Mouse (Mus musculus): ENCODE data around the gene Fbxl17. TPM values are rescaled to one million over a fixed set of nuclear protein-coding genes. Genes with fewer than 3 reads are reported as not detected.

Fbxl17 gene
- polyA plus RNA-seq, 1 experiment from 2014 or later = 3.0 TPM

DNA sequence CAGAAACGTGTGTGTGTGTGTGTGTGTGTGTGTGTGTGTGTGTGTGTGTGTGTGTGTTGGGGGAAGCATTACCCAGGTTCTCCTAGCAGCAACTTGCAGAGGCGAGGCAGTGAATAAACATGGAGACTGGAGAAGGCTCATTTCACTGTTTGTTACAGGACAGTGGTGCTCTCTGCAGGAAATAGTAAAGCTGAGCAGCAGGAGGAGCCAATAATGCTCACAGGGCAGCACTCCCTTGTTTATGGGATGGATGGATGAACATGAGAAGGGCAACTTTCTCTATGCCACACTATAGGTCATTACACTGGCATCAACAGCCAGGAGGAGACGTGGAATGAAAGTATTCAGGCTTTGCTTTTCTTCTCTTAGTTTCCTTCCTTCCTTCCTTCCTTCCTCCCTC lies 264.0 kb downstream of the Fbxl17 start:
- ATAC-seq (replicated peaks; ENCODE audit: low FRiP score) (no peak), DNase-seq (ENCODE audit: low spot score) (no peak)
- Histone ChIP-seq H3K9ac (ENCODE audit: low read depth, low read length) (no peak overlapping the region), H3K4me3 (ENCODE audit: low read depth, low read length) (no peak overlapping the region), H3K27ac (ENCODE audit: low read depth, low read length) (no peak overlapping the region), H3K4me2 (no peak overlapping the region), H3K36me3 (ENCODE audit: control insufficient read depth, insufficient read depth, low read length) (no peaks in the 10 kb centered on the region), H3K27me3 (replicated peaks; ENCODE audit: control insufficient read depth, insufficient read depth, low read length) (no peaks in the 10 kb centered on the region), H3K4me1 (replicated peaks; ENCODE audit: control insufficient read depth, insufficient read depth, low read length) (no peaks in the 10 kb centered on the region), H3K9me3 (ENCODE audit: control insufficient read depth, low read length) (no peaks in the 10 kb centered on the region)
- WGBS = 71% methylated on average over 3 of the region's 3 CpGs

DNA sequence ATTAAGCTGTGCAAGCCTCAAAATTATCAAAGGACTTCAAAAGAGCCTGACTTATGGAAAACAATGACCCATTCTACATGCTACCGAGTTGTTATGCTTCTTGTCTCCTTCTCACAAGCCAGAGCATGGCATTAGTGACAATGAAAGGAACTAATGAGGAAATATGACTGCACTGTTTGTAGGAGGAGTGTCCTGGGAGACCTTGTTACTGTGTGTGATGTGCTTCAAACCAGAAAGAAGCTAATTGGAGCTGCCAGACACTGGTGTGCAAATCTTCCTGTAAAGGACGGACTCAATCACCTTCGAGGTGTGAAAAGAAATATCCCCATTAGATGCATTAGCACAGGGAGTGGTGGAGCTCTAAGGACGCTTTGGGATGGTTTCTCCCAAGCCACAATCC lies 270.7 kb downstream of the Fbxl17 start:
- no peak overlapping the region for H3K4me3 ChIP-seq (ENCODE audit: low read depth, low read length)
- H3K4me1 ChIP-seq (replicated peaks; ENCODE audit: control insufficient read depth, insufficient read depth, low read length) = no peaks in the 10 kb centered on the region
- no peaks in the 10 kb centered on the region for H3K27me3 ChIP-seq (replicated peaks; ENCODE audit: control insufficient read depth, insufficient read depth, low read length)
- WGBS = 72% methylated on average over 4 of the region's 4 CpGs
- H3K27ac ChIP-seq (ENCODE audit: low read depth, low read length) = no peak overlapping the region
- no peaks in the 10 kb centered on the region for H3K9me3 ChIP-seq (ENCODE audit: control insufficient read depth, low read length)
- DNase-seq (ENCODE audit: low spot score) (no peak), ATAC-seq (replicated peaks; ENCODE audit: low FRiP score) (no peak)
- no peak overlapping the region for H3K4me2 ChIP-seq
- no peak overlapping the region for H3K9ac ChIP-seq (ENCODE audit: low read depth, low read length)
- no peaks in the 10 kb centered on the region for H3K36me3 ChIP-seq (ENCODE audit: control insufficient read depth, insufficient read depth, low read length)

DNA sequence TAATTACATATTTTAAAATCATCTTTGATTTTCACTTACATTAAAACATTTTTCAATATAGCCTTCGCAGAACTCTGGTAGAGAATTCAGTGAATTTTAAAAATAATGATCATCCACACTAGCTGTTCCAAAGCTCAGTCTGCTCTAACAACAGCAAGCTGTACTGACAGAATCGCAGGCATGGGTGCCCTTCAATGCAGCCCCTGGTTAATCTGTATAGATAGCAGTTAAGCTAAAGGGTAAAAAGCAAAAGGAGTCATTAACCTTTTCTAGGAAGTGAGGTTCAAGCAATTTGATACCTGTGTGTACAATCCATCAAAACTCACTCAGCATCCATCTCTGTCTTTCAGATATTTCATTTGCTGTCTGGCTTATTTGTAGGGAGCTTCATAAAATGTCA lies 273.4 kb downstream of the Fbxl17 start:
- Histone ChIP-seq H3K4me3 (ENCODE audit: low read depth, low read length) (no peak overlapping the region), H3K4me2 (no peak overlapping the region), H3K9me3 (ENCODE audit: control insufficient read depth, low read length) (no peaks in the 10 kb centered on the region), H3K27me3 (replicated peaks; ENCODE audit: control insufficient read depth, insufficient read depth, low read length) (no peaks in the 10 kb centered on the region), H3K36me3 (ENCODE audit: control insufficient read depth, insufficient read depth, low read length) (no peaks in the 10 kb centered on the region), H3K4me1 (replicated peaks; ENCODE audit: control insufficient read depth, insufficient read depth, low read length) (no peaks in the 10 kb centered on the region), H3K9ac (ENCODE audit: low read depth, low read length) (no peak overlapping the region), H3K27ac (ENCODE audit: low read depth, low read length) (no peak overlapping the region)
- no peak for DNase-seq (ENCODE audit: low spot score)
- WGBS = 72% methylated on average over 2 of the region's 2 CpGs
- no peak for ATAC-seq (replicated peaks; ENCODE audit: low FRiP score)

DNA sequence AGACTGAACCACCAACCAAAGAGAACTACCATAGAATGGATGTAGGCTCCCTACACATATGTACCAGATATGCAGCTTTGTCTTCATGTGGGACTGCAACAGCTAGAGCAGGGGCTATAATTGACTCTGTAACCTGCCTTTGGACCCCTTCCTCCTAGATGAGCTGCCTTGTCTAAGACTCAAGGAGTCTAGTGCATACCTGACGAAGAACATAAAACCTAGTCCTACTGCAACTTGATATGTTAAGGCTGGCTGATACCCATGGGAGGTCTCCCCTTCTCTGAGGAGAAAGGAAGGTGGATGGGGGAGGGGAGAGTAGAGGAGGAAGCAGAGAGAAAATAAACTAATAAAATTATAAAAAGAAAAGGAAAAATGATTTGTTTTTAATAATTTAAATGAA lies 273.9 kb downstream of the Fbxl17 start:
- WGBS = 87% methylated on average over 1 of the region's 1 CpGs
- H3K4me2 ChIP-seq = no peak overlapping the region

DNA sequence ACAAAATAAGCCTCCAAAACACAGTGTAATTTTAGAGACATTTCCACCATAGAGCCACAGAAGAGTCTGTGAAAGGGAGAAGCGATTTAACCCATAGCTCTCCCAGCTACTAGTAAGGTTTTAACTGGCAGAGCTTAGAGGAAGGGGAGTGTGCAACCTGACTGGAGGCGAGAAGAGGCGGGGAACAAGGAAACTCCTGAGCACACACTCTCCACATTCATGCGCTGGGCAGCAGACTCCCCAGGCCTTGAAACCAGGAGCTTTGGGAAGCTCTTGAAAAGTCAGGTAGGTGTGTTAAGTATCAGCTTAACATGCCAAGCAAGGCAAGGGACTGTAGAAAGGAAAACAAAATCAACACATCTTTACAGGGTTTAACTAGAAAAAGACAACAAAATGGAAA lies 276.1 kb downstream of the Fbxl17 start:
- H3K4me3 ChIP-seq (ENCODE audit: low read depth, low read length) = no peak overlapping the region
- no peak overlapping the region for H3K4me2 ChIP-seq
- H3K9me3 ChIP-seq (ENCODE audit: control insufficient read depth, low read length) = no peaks in the 10 kb centered on the region
- DNase-seq (ENCODE audit: low spot score) (no peak), ATAC-seq (replicated peaks; ENCODE audit: low FRiP score) (no peak)
- 73% methylated on average over 4 of the region's 4 CpGs for WGBS
- H3K4me1 ChIP-seq (replicated peaks; ENCODE audit: control insufficient read depth, insufficient read depth, low read length) = no peaks in the 10 kb centered on the region
- no peaks in the 10 kb centered on the region for H3K27me3 ChIP-seq (replicated peaks; ENCODE audit: control insufficient read depth, insufficient read depth, low read length)
- H3K36me3 ChIP-seq (ENCODE audit: control insufficient read depth, insufficient read depth, low read length) = no peaks in the 10 kb centered on the region
- H3K27ac ChIP-seq (ENCODE audit: low read depth, low read length) = no peak overlapping the region
- no peak overlapping the region for H3K9ac ChIP-seq (ENCODE audit: low read depth, low read length)

More for the DNA sequence above, 273.9 kb downstream of the Fbxl17 start:
- Histone ChIP-seq H3K27me3 (replicated peaks; ENCODE audit: control insufficient read depth, insufficient read depth, low read length) (no peaks in the 10 kb centered on the region), H3K9ac (ENCODE audit: low read depth, low read length) (no peak overlapping the region), H3K36me3 (ENCODE audit: control insufficient read depth, insufficient read depth, low read length) (no peaks in the 10 kb centered on the region), H3K4me1 (replicated peaks; ENCODE audit: control insufficient read depth, insufficient read depth, low read length) (no peaks in the 10 kb centered on the region), H3K27ac (ENCODE audit: low read depth, low read length) (no peak overlapping the region), H3K4me3 (ENCODE audit: low read depth, low read length) (no peak overlapping the region), H3K9me3 (ENCODE audit: control insufficient read depth, low read length) (no peaks in the 10 kb centered on the region)
- no peak for ATAC-seq (replicated peaks; ENCODE audit: low FRiP score)
- DNase-seq (ENCODE audit: low spot score) = no peak

DNA sequence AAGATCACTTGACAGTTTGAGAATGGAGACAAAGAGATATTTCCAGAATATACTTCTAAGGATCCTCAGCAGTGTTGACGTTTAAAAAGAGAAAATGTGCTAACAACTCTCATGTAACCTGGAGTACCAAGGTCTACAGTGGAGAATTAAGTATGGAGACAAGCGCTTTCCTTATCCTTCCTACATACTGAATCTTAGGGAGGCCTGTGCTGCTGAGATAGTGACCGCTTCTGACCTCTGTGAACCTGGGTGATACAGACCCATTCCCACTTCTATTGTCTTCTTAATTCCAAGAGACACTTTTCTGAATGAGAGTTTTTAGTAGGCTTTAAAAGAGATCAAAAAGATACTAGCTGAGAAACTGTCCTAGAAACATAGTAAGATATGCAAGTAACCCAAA lies 278.2 kb downstream of the Fbxl17 start:
- H3K36me3 ChIP-seq (ENCODE audit: control insufficient read depth, insufficient read depth, low read length) = no peaks in the 10 kb centered on the region
- ATAC-seq (replicated peaks; ENCODE audit: low FRiP score) = no peak
- H3K4me3 ChIP-seq (ENCODE audit: low read depth, low read length) = no peak overlapping the region
- H3K27ac ChIP-seq (ENCODE audit: low read depth, low read length) = no peak overlapping the region
- no peaks in the 10 kb centered on the region for H3K27me3 ChIP-seq (replicated peaks; ENCODE audit: control insufficient read depth, insufficient read depth, low read length)
- no peaks in the 10 kb centered on the region for H3K9me3 ChIP-seq (ENCODE audit: control insufficient read depth, low read length)
- 78% methylated on average over 3 of the region's 3 CpGs for WGBS
- H3K4me2 ChIP-seq = no peak overlapping the region
- H3K9ac ChIP-seq (ENCODE audit: low read depth, low read length) = no peak overlapping the region
- no peaks in the 10 kb centered on the region for H3K4me1 ChIP-seq (replicated peaks; ENCODE audit: control insufficient read depth, insufficient read depth, low read length)
- no peak for DNase-seq (ENCODE audit: low spot score)

DNA sequence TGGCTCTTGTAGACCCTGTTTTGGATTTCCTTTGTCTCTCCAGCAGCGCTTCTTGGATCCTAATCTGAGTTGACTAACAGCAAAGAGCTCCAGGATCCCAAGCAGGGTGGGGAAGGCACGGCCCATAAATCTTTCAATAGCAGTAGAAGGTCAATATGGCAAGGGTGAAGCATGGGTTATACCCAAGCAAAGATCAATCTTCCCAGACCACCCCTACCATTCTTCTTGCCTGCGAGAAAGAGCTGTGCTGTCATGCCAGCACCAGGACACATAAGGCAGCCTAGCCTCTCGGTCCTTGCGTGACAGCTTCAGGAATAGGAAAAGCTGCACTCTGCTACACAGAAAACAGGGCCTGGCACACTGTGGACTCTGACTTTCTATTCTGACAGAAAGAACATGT lies 279.0 kb downstream of the Fbxl17 start:
- no peaks in the 10 kb centered on the region for H3K27me3 ChIP-seq (replicated peaks; ENCODE audit: control insufficient read depth, insufficient read depth, low read length)
- H3K9me3 ChIP-seq (ENCODE audit: control insufficient read depth, low read length) = no peaks in the 10 kb centered on the region
- no peak overlapping the region for H3K27ac ChIP-seq (ENCODE audit: low read depth, low read length)
- 72% methylated on average over 5 of the region's 5 CpGs for WGBS
- no peaks in the 10 kb centered on the region for H3K36me3 ChIP-seq (ENCODE audit: control insufficient read depth, insufficient read depth, low read length)
- no peak overlapping the region for H3K9ac ChIP-seq (ENCODE audit: low read depth, low read length)
- H3K4me1 ChIP-seq (replicated peaks; ENCODE audit: control insufficient read depth, insufficient read depth, low read length) = no peaks in the 10 kb centered on the region
- no peak overlapping the region for H3K4me3 ChIP-seq (ENCODE audit: low read depth, low read length)
- H3K4me2 ChIP-seq = no peak overlapping the region
- DNase-seq (ENCODE audit: low spot score) = no peak
- no peak for ATAC-seq (replicated peaks; ENCODE audit: low FRiP score)

DNA sequence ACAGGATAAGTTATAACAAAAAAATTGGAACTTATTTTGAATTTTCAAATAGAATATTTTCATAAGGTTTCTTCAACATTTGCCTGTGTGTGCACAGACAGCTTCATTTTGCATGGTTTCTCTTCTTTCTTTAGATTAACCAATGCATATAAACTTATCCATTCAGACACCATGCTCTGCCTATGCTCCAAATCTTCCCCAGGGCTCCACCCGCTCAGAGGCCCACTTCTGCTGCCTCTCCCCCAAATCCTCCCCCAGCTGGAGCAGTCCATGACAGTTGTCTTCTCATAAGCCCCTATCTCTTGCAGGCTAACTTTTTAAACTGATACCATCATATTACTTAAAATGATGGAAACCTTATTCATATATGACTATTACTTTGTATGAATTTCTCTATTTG lies 282.8 kb downstream of the Fbxl17 start:
- no peaks in the 10 kb centered on the region for H3K27me3 ChIP-seq (replicated peaks; ENCODE audit: control insufficient read depth, insufficient read depth, low read length)
- no peak overlapping the region for H3K4me3 ChIP-seq (ENCODE audit: low read depth, low read length)
- 0 out of 2 replicates have a peak, but pooled peaks have one; percentile 45 for ATAC-seq (replicated peaks; ENCODE audit: low FRiP score)
- H3K27ac ChIP-seq (ENCODE audit: low read depth, low read length) = no peak overlapping the region
- no peak overlapping the region for H3K4me2 ChIP-seq
- no peak overlapping the region for H3K9ac ChIP-seq (ENCODE audit: low read depth, low read length)
- H3K36me3 ChIP-seq (ENCODE audit: control insufficient read depth, insufficient read depth, low read length) = no peaks in the 10 kb centered on the region
- 88% methylated on average over 1 of the region's 1 CpGs for WGBS
- H3K9me3 ChIP-seq (ENCODE audit: control insufficient read depth, low read length) = no peaks in the 10 kb centered on the region
- no peaks in the 10 kb centered on the region for H3K4me1 ChIP-seq (replicated peaks; ENCODE audit: control insufficient read depth, insufficient read depth, low read length)
- DNase-seq (ENCODE audit: low spot score) = no peak

DNA sequence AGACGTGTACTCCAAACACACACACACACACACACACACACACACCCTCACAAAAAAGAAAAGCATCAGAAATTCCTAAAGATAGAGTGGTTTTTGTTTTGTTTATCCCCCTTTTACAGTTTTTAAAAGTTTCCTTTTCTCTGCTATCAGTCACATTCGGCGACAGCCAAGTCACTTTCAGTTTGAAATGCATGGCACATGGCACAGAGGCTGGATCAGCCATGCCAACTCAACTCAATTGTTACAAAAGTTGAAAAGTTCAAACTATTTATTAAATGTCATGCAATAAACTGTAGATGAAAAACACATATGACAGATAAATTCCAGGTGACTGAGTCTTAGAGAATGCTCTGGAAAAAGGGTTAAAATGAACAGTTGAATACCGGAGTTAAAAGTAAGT lies 287.8 kb downstream of the Fbxl17 start:
- 85% methylated on average over 4 of the region's 4 CpGs for WGBS
- no peak overlapping the region for H3K9ac ChIP-seq (ENCODE audit: low read depth, low read length)
- ATAC-seq (replicated peaks; ENCODE audit: low FRiP score) = no peak

More for the DNA sequence above, 287.8 kb downstream of the Fbxl17 start:
- Histone ChIP-seq H3K27ac (ENCODE audit: low read depth, low read length) (no peak overlapping the region), H3K27me3 (replicated peaks; ENCODE audit: control insufficient read depth, insufficient read depth, low read length) (no peaks in the 10 kb centered on the region), H3K9me3 (ENCODE audit: control insufficient read depth, low read length) (no peaks in the 10 kb centered on the region), H3K4me1 (replicated peaks; ENCODE audit: control insufficient read depth, insufficient read depth, low read length) (no peaks in the 10 kb centered on the region), H3K4me2 (no peak overlapping the region), H3K36me3 (ENCODE audit: control insufficient read depth, insufficient read depth, low read length) (no peaks in the 10 kb centered on the region), H3K4me3 (ENCODE audit: low read depth, low read length) (no peak overlapping the region)
- no peak for DNase-seq (ENCODE audit: low spot score)
